Mouse (Mus musculus) bone marrow macrophage, adult 2 months (primary cell): ENCODE results near the gene Megf11.

Experiments used
- CTCF ChIP-seq: IDR thresholded peaks from 2 replicates; pipeline ENCODE4 v1.5.1; 2012; ENCODE audit warnings: low read depth, mild to moderate bottlenecking, low read length, moderate library complexity
- POLR2A ChIP-seq: IDR thresholded peaks from 2 replicates; pipeline ENCODE4 v1.6.1; 2012; ENCODE audit warnings: mild to moderate bottlenecking, low read depth, low read length, borderline replicate concordance

DNA sequence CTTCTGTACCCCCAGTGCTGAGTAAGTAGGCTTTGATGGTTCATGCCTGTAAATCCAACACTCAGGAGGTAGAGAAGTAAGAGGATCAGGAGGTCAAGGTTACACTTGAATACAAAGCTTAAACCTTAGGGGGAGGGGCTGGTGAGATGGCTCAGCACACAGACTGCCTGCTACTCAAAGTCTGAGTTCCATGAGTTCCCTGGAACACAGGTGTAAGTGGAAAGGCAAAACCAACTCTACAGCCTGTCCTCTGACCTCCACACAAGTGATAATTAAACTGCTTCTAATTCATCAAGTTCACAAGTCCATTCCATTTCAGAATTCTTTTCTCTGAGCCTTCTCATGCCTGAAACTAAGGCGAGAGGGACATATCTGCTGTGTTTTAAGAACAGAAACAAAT is 265.8 kb downstream of the Megf11 start:
- TF ChIP-seq CTCF (no peak), POLR2A (no peak)
